Comparison of ENCODE assay signal across 12 mouse cellular contexts in the genomic region with DNA sequence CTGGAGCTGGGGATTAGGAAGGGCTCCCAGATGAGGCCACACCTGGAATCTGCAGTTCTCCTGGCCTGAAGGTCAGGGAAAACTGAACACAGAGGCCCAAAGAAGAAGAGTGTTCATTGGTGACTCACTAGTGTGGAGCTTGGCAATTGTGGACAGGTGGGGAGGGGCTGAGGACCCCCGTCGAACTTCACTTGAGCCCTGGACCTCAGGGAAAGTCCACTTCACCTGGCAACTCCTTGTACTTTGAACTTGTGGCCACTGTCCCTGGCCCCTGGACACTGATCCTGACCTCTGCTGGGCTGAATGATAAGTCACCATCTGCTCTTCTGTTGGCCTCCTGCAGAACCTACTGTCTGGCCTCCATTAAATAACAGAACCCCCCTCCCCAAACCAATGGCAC. TPM values are rescaled to one million over a fixed set of nuclear protein-coding genes. Genes with fewer than 3 reads are reported as not detected.
DNase-seq lines count a peak whose midpoint lies in the region; ATAC-seq and TF ChIP-seq lines count a peak whose summit lies in the region.
"Had no signal": no experiment of that assay in that cellular context is flagged by ENCODE, and none has a peak within 500 bp of the region (broad histone marks: within the 10 kb centered on the region; RNA-seq: fewer than 3 reads in every experiment).

No protein-coding gene starts in this region.

- H3K9me3 ChIP-seq in forebrain, embryonic 10.5 days = no peaks in the 10 kb centered on the region
- H3K9me3 ChIP-seq in forebrain, embryonic 13.5 days (replicated peaks) = no peaks in the 10 kb centered on the region
- no peaks in the 10 kb centered on the region for H3K9me3 ChIP-seq in intestine, embryonic 16.5 days (ENCODE audit: control insufficient read depth, low read length)
- no peaks in the 10 kb centered on the region for H3K9me3 ChIP-seq in stomach, embryonic 15.5 days

- H3K36me3 ChIP-seq in forebrain, embryonic 10.5 days (replicated peaks) = no peaks in the 10 kb centered on the region
- H3K36me3 ChIP-seq in forebrain, embryonic 13.5 days (ENCODE audit: poor library complexity, severe bottlenecking) = no peaks in the 10 kb centered on the region
- peaks cover 9% of the 10 kb centered on the region for H3K36me3 ChIP-seq in intestine, embryonic 16.5 days (ENCODE audit: control insufficient read depth, insufficient read depth, low read length)
- no peaks in the 10 kb centered on the region; the same call in 1 of the 2 replicates for H3K36me3 ChIP-seq in stomach, embryonic 15.5 days

- H3K27ac ChIP-seq in forebrain, embryonic 10.5 days = no peak overlapping the region
- no peak overlapping the region for H3K27ac ChIP-seq in forebrain, embryonic 13.5 days
- no peak overlapping the region for H3K27ac ChIP-seq in intestine, embryonic 16.5 days (ENCODE audit: low read length)
- no peak overlapping the region for H3K27ac ChIP-seq in stomach, embryonic 15.5 days
- H3K27ac ChIP-seq: macrophage had no signal

- 2% methylated on average over 2 of the region's 2 CpGs for WGBS in forebrain, embryonic 10.5 days
- WGBS in forebrain, embryonic 13.5 days = 10% methylated on average over 2 of the region's 2 CpGs
- WGBS in lung, adult 2 months = 29% methylated on average over 2 of the region's 2 CpGs
- WGBS in intestine, embryonic 16.5 days = 34% methylated on average over 2 of the region's 2 CpGs
- WGBS in stomach, embryonic 15.5 days = 28% methylated on average over 2 of the region's 2 CpGs

- TF ChIP-seq POLR2A in lung, adult 2 months (IDR thresholded peaks at IDR 0.05; ENCODE audit: borderline replicate concordance, extremely low read depth, low read depth, low read length) = no peak

- H3K4me3 ChIP-seq in forebrain, embryonic 10.5 days = peak overlapping the region; percentile 53; the same call in 1 of the 2 replicates
- no peak overlapping the region for H3K4me3 ChIP-seq in forebrain, embryonic 13.5 days
- H3K4me3 ChIP-seq in lung, adult 2 months (replicated peaks; ENCODE audit: extremely low read depth, low read depth, low read length) = peak overlapping the region; percentile 55
- H3K4me3 ChIP-seq in intestine, embryonic 16.5 days (ENCODE audit: low read length) = peak overlapping the region; percentile 72
- no peak overlapping the region for H3K4me3 ChIP-seq in stomach, embryonic 15.5 days (replicated peaks)

- no peak overlapping the region for H3K9ac ChIP-seq in forebrain, embryonic 13.5 days
- H3K9ac ChIP-seq in intestine, embryonic 16.5 days (ENCODE audit: low read depth, low read length) = peak overlapping the region; percentile 69
- no peak overlapping the region for H3K9ac ChIP-seq in stomach, embryonic 15.5 days

- peaks cover 17% of the 10 kb centered on the region for H3K4me1 ChIP-seq in forebrain, embryonic 10.5 days
- peaks cover 6% of the 10 kb centered on the region for H3K4me1 ChIP-seq in forebrain, embryonic 13.5 days
- peaks cover 7% of the 10 kb centered on the region; the same call in 1 of the 2 replicates for H3K4me1 ChIP-seq in lung, adult 2 months (ENCODE audit: control insufficient read depth, insufficient read depth, low read length)
- H3K4me1 ChIP-seq in intestine, embryonic 16.5 days (ENCODE audit: control insufficient read depth, insufficient read depth, low read length) = peaks cover 16% of the 10 kb centered on the region
- peaks cover 7% of the 10 kb centered on the region for H3K4me1 ChIP-seq in stomach, embryonic 15.5 days

- H3K4me2 ChIP-seq in forebrain, embryonic 13.5 days = no peak overlapping the region
- peak overlapping the region; percentile 92 for H3K4me2 ChIP-seq in intestine, embryonic 16.5 days (ENCODE audit: low read depth, low read length)
- 0 out of 2 replicates have a peak overlapping the region, but pooled peaks have one; percentile 3 for H3K4me2 ChIP-seq in stomach, embryonic 15.5 days

- no peak for ATAC-seq in forebrain, embryonic 13.5 days
- no peak for ATAC-seq in intestine, embryonic 16.5 days
- ATAC-seq in stomach, embryonic 15.5 days (ENCODE audit: insufficient read depth, low FRiP score, low read depth) = no peak
- no peak for ATAC-seq in erythroid progenitor cell, adult 5-6 weeks (replicated peaks; ENCODE audit: low FRiP score, poor library complexity, severe bottlenecking)

- H3K27me3 ChIP-seq in forebrain, embryonic 10.5 days (ENCODE audit: poor library complexity, severe bottlenecking) = peaks cover 100% of the 10 kb centered on the region
- H3K27me3 ChIP-seq in forebrain, embryonic 13.5 days = peaks cover 98% of the 10 kb centered on the region
- H3K27me3 ChIP-seq in intestine, embryonic 16.5 days (replicated peaks; ENCODE audit: control insufficient read depth, insufficient read depth, low read length) = 0 out of 2 replicates have a peak, but pooled peaks cover 2% of the 10 kb centered on the region
- H3K27me3 ChIP-seq in stomach, embryonic 15.5 days (replicated peaks) = peaks cover 47% of the 10 kb centered on the region

- no peak for TF ChIP-seq CTCF in lung, adult 2 months (IDR thresholded peaks at IDR 0.05; ENCODE audit: insufficient read depth, low read length)

- no peak for DNase-seq in forebrain, embryonic 10.5 days (ENCODE audit: extremely low spot score, low spot score)
- no peak for DNase-seq in lung, adult 2 months
- no peak for DNase-seq in lung, postnatal 10 days
- DNase-seq in left cerebral cortex, adult 8-10 months (ENCODE audit: low spot score in 2 of 2) = no peak
- DNase-seq: cerebellum, adult 11 months; layer of hippocampus, adult 9-11 months had no signal

RNA-seq across cellular contexts. Expression of gene Tbx3, which starts 5.8 kb away (rescaled TPM):
- polyA plus RNA-seq in forebrain, embryonic 10.5 days (2016; fragmentation: Nextera tagmentation; extraction: Ambion mirVana) = 10.6 and 13.9 TPM in 2 replicates
- 1.4 and 1.7 TPM in 2 replicates for polyA plus RNA-seq in forebrain, embryonic 13.5 days (2015; fragmentation: Nextera tagmentation; extraction: Ambion mirVana)
- 135 and 160 TPM in 2 replicates for polyA plus RNA-seq in lung, adult 2 months (2012; rRNA removed)
- polyA plus RNA-seq in intestine, embryonic 16.5 days (2015; fragmentation: Nextera tagmentation; extraction: Ambion mirVana) = 37.5 and 44.6 TPM in 2 replicates
- 21.4 and 21.9 TPM in 2 replicates for polyA plus RNA-seq in stomach, embryonic 15.5 days (2015; fragmentation: Nextera tagmentation; extraction: Ambion mirVana)
- total RNA-seq in left cerebral cortex, adult 8-10 months (2022) = 1 to 10 TPM; 2.2 to 4.8 (median 3.4) TPM
- total RNA-seq in erythroid progenitor cell, adult 5-6 weeks (2015; ENCODE audit: low replicate concordance) = not detected in 2 replicates
- not detected in 2 replicates for total RNA-seq in erythroid progenitor cell, adult 5-6 weeks (2017; ENCODE audit: low replicate concordance)
- total RNA-seq: monocyte, adult 5-6 weeks had no signal
- polyA plus RNA-seq: macrophage had no signal

Comparison
In these comparisons a context has a peak if more than half of its experiments do, and no peak if none do; other contexts are left out.
1. H3K4me3 ChIP-seq: peak in forebrain, embryonic 10.5 days (single experiment), lung, adult 2 months (single experiment) and intestine, embryonic 16.5 days (single experiment); none in forebrain, embryonic 13.5 days (single experiment) and stomach, embryonic 15.5 days (single experiment).